Mouse (Mus musculus) lung, embryonic 16.5 days (tissue): Measurements from ENCODE around the gene Sectm1b. TPM values are rescaled to one million over a fixed set of nuclear protein-coding genes. Genes with fewer than 3 reads are reported as not detected.
"Not testable (repeated sequence)": the region's sequence is repeated elsewhere in the genome, so short reads cannot be mapped to it uniquely, and the experiment has no call there.

Source experiments
- ATAC-seq: fragments of 200-750 bp; cut with Nextera tagmentation; 2 replicates; pipeline ENCODE4 v1.8.0; 2017; ENCODE audit warnings: low read depth, mild to moderate bottlenecking, moderate library complexity
- H3K27ac ChIP-seq: fragments of 300-500 bp; sonication (generic); 2 replicates; pipeline ENCODE4 v1.5.1; 2014; ENCODE audit warnings: mild to moderate bottlenecking, control low read depth, low read length
- H3K27me3 ChIP-seq: fragments of 300-500 bp; sonication (generic); 2 replicates; pipeline ENCODE4 v1.6.1; 2014; ENCODE audit warnings: low read depth, low read length, mixed read lengths; ENCODE audit not compliant: control insufficient read depth, insufficient read depth
- H3K36me3 ChIP-seq: fragments of 300-500 bp; sonication (generic); 2 replicates; pipeline ENCODE4 v1.6.1; 2014; ENCODE audit warnings: low read length; ENCODE audit not compliant: control insufficient read depth, insufficient read depth
- H3K4me1 ChIP-seq: fragments of 300-500 bp; sonication (generic); replicated peaks from 2 replicates; pipeline ENCODE4 v1.6.1; 2014; ENCODE audit warnings: low read length, mixed read lengths; ENCODE audit not compliant: control insufficient read depth, insufficient read depth
- H3K4me2 ChIP-seq: fragments of 300-500 bp; sonication (generic); 2 replicates; pipeline ENCODE4 v1.6.1; 2014; ENCODE audit warnings: low read depth, low read length, control low read depth
- H3K4me3 ChIP-seq: fragments of 300-500 bp; sonication (generic); 2 replicates; pipeline ENCODE4 v1.5.1; 2014; ENCODE audit warnings: mild to moderate bottlenecking, low read length, control low read depth
- H3K9ac ChIP-seq: fragments of 300-500 bp; sonication (generic); 2 replicates; pipeline ENCODE4 v1.6.1; 2014; ENCODE audit warnings: low read length, control low read depth
- H3K9me3 ChIP-seq: fragments of 300-500 bp; sonication (generic); 2 replicates; pipeline ENCODE4 v1.6.1; 2016; ENCODE audit warnings: low read length; ENCODE audit not compliant: control insufficient read depth
- WGBS: fragments of 180-500 bp; shearing (Covaris S2); extraction: QIAGEN DNeasy Blood & Tissue Kit; methylation state at CpG from one replicate; pipeline ENCODE4 v1.1.7; 2014; 5-methylcytosine and 5-hydroxymethylcytosine counted together
- polyA plus RNA-seq: library from polyadenylated mRNA; unstranded; fragments of >200 nt; fragmentation: Nextera tagmentation; extraction: Ambion mirVana; gene quantifications from 2 replicates; pipeline ENCODE4 v1.2.1, GENCODE M21; 2015

Gene Sectm1b
- polyA plus RNA-seq, 1 experiment from 2014 or later, result 0.15 TPM

DNA sequence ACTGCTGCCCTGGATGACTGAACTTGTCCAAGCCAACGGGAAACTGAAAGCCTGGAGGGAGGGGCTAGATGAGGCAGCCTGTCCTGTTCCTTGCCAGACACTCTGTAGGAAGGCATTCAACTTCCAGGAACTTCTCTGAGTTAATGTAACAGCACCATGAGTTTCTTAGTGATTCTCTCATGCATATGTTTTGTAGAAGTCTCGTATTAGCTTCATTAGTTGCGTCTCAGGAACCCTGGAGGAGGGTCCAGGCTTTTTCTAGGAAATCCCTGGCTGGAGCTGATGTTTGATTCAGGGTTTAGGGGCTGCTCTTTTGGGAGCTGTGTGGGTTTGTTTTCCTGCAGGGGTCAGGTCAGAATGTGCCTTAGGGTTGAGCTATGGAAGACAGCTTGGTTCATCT, 17.8 kb upstream of the Sectm1b start, which contains the start of gene Sectm1a:
Sectm1a (minus strand) TSS at position 101 of the 400 bp plus-strand sequence.
- H3K9me3 ChIP-seq, result no peaks in the 10 kb centered on the region
- 70% methylated on average over 3 of the region's 3 CpGs for WGBS
- no peak within 1 kb of the TSS for H3K4me2 ChIP-seq
- ATAC-seq, result no peak
- no peak within 1 kb of the TSS for H3K4me3 ChIP-seq
- H3K27me3 ChIP-seq, result no peaks in the 10 kb centered on the region
- H3K36me3 ChIP-seq, result no peaks in the 10 kb centered on the region
- no peak within 1 kb of the TSS for H3K9ac ChIP-seq
- H3K27ac ChIP-seq, result no peak within 1 kb of the TSS
- H3K4me1 ChIP-seq, result no peaks in the 10 kb centered on the region

DNA sequence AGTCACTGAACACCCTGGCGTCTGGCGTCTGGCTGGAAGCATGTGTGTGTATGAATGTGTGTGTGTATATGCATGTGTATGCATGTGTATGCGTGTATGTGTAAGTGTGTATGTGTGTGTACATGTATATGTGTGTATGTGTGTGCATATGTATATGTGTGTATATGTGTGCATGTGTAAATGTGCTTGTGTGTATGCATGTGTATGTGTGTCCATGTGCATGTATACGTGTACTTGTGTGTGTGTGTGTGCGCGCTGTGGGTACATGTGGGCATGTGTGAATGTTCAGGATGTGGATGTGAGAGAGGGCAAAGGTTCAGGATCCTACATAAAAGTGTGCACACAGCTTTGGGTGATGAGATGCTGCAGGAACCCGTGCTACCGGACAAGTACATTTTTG, 17.0 kb upstream of the Sectm1b start:
- Histone ChIP-seq H3K4me1 (no peaks in the 10 kb centered on the region), H3K9me3 (no peaks in the 10 kb centered on the region), H3K9ac (no peak overlapping the region), H3K27ac (no peak overlapping the region), H3K36me3 (no peaks in the 10 kb centered on the region), H3K27me3 (no peaks in the 10 kb centered on the region), H3K4me2 (no peak overlapping the region), H3K4me3 (no peak overlapping the region)
- no peak for ATAC-seq
- 86% methylated on average over 8 of the region's 8 CpGs for WGBS

DNA sequence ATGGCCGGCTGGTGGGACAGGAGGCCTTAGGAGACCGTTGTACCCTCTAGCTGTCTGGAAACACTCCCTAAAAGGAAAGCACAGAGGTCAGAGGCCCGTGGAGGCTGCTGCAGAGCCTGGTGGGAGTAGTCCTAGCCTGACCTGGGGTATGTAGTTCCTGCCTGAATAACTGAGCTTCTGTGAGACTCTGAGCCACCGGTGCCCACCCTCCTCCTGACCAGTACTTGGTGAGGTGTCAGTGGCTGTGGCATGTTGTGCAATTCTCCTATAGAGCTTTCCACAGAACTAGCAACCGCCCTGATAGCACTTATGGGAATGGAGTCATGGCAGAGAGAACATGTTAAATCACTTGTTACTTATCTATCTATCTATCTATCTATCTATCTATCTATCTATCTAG, 12.3 kb upstream of the Sectm1b start:
- Histone ChIP-seq H3K27ac (no peak overlapping the region), H3K27me3 (no peaks in the 10 kb centered on the region), H3K4me2 (no peak overlapping the region), H3K9ac (no peak overlapping the region), H3K36me3 (no peaks in the 10 kb centered on the region), H3K4me1 (no peaks in the 10 kb centered on the region), H3K9me3 (no peaks in the 10 kb centered on the region), H3K4me3 (no peak overlapping the region)
- no peak for ATAC-seq
- WGBS, result 65% methylated on average over 5 of the region's 5 CpGs

DNA sequence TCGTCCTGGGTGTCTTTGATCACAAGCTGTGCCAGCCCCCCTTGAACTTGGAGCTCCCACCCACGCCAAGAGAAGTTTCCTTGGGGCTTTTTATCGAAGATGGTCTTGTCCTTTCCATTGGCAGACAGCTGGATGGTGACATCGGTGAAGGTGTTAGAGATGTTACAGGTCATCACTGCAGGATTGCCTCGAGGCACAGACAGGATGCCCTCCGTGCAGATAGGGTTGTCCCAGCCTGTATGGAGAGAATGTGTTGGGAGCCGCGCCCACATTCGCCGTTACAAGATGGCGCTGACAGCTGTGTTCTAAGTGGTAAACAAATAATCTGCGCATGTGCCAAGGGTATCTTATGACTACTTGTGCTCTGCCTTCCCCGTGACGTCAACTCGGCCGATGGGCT, 6.3 kb upstream of the Sectm1b start:
- not testable (repeated sequence) for H3K36me3 ChIP-seq, ATAC-seq, H3K4me3 ChIP-seq, H3K27me3 ChIP-seq, H3K4me2 ChIP-seq, H3K4me1 ChIP-seq, H3K9me3 ChIP-seq, H3K27ac ChIP-seq, H3K9ac ChIP-seq
- 90% methylated on average over 11 of the region's 16 CpGs for WGBS

DNA sequence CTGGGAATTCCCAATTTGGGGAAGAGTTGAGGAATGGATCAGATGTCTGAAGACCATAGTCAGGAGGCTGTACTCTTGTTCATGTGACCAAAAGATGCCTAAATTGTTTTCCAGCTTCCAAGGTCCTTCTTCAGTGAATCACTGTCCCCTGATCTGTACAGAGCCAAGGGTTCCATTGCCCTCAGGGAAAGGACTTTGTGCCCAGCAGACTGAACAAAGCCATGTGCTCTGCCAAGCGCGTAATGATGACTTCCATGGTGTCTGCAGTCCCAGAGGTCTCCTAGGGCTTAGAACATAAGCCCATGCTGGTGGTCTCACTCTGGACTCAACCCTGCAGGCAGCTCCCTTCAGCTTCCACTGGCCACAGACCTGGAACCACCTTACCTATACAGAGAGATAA, 4.5 kb upstream of the Sectm1b start:
- Histone ChIP-seq H3K9me3 (no peaks in the 10 kb centered on the region), H3K27ac (no peak overlapping the region), H3K4me1 (no peaks in the 10 kb centered on the region), H3K9ac (no peak overlapping the region), H3K36me3 (no peaks in the 10 kb centered on the region), H3K4me2 (no peak overlapping the region), H3K4me3 (no peak overlapping the region), H3K27me3 (no peaks in the 10 kb centered on the region; the same call in 1 of the 2 replicates)
- 93% methylated on average over 2 of the region's 2 CpGs for WGBS
- ATAC-seq, result no peak

DNA sequence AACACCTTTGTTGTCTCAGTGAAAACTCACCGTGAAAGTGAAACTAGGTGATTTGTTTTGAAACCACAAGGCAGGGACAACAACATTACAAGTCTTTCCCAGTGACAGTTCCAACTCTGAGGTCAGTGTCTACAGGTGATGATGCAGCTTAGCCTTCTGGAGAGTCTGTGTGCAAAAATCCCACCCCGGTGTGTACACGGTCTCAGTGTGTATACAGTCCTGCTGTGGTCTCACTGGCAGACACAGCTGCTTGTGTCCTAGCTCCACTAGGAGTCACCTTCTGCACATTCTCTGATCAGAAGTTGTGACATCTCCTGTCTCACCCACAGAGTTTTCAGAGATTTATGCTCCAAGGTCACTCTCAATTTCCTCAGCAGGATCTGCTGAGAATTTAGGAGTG, 828 bp upstream of the Sectm1b start:
- Histone ChIP-seq H3K36me3 (no peaks in the 10 kb centered on the region), H3K4me1 (0 out of 2 replicates have a peak, but pooled peaks cover 2% of the 10 kb centered on the region), H3K27me3 (no peaks in the 10 kb centered on the region; the same call in 1 of the 2 replicates), H3K4me2 (no peak overlapping the region), H3K9ac (no peak overlapping the region), H3K4me3 (no peak overlapping the region), H3K9me3 (no peaks in the 10 kb centered on the region), H3K27ac (no peak overlapping the region)
- 64% methylated on average over 3 of the region's 3 CpGs for WGBS
- ATAC-seq, result no peak

DNA sequence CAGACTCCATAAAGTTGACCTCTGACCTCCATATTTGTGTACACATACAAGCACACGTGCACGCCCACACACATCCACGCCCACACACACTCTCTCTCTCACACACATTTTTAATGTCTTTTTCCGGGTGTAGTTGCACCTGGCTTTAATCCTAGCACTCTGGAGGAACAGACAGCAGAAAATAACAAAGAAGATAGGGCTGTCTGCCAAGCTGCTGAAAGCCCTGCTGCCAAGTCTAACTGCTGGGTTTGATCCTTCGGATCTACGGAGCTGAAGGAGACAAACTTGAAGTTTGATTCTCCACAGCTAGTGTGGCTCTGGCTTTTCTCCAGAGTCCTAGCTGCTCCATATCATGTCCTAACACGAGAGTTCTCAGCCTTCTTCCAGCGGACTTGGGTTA, 1.8 kb downstream of the Sectm1b start:
- Histone ChIP-seq H3K9ac (no peak overlapping the region), H3K4me3 (no peak overlapping the region), H3K4me1 (0 out of 2 replicates have a peak, but pooled peaks cover 2% of the 10 kb centered on the region), H3K36me3 (no peaks in the 10 kb centered on the region), H3K4me2 (no peak overlapping the region), H3K27ac (no peak overlapping the region), H3K27me3 (no peaks in the 10 kb centered on the region), H3K9me3 (no peaks in the 10 kb centered on the region)
- peak; percentile 24; the same call in 1 of the 2 replicates for ATAC-seq
- WGBS, result 42% methylated on average over 8 of the region's 8 CpGs

DNA sequence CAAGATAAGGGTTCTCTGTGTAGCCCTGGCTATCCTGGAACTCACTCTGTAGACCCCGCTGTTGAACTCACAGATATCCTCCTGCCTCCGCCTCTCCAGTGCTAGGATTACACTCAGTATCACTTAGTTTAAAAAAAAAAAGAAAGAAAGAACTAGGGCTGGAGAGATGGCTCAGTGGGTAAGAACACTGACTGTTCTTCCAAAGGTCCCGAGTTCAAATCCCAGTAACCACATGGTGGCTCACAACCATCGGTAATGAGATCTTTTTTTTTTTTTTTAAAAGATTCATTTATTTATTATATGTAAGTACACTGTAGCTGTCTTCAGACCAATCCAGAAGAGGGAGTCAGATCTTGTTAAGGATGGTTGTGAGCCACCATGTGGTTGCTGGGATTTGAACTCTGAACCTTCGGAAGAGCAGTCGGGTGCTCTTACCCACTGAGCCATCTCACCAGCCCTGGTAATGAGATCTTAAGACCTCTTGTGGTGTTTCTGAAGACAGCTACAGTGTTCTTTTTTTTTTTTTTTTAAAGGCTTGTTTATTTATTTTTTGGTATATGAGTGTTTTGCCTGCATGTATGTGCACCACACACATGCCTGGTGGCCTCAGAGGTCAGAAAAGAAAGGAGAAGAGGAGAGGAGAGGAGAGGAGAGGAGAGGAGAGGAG, 2.8 kb downstream of the Sectm1b start:
- H3K9me3 ChIP-seq, H3K4me3 ChIP-seq, H3K27ac ChIP-seq, H3K4me2 ChIP-seq, H3K4me1 ChIP-seq, H3K36me3 ChIP-seq, H3K9ac ChIP-seq, H3K27me3 ChIP-seq, ATAC-seq: not testable (repeated sequence)
- WGBS, result 92% methylated on average over 6 of the region's 6 CpGs

DNA sequence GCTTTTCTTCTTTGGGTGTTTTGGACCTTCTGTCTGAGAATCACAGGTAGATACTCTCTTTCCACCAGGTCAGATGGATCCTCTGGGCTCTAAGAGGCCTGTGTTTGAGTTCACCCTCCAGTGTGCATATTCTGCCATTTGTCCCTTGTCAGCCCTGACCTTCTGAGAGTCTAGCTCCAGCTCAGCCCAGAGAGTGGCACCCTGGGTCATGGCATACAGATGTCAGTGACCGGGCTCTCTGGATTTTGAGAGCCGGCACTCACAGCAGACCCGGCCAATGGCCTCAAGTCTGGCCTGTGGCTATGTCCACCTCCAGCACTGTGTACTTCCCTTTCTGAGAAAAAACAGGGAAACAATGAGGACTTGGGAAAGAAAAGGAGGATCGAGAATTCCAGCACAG, 3.9 kb downstream of the Sectm1b start:
- no peak overlapping the region for H3K4me3 ChIP-seq
- no peak overlapping the region for H3K27ac ChIP-seq
- H3K9me3 ChIP-seq, result no peaks in the 10 kb centered on the region
- no peaks in the 10 kb centered on the region for H3K36me3 ChIP-seq
- no peak overlapping the region for H3K9ac ChIP-seq
- ATAC-seq, result no peak
- H3K4me1 ChIP-seq, result peaks cover 8% of the 10 kb centered on the region
- no peaks in the 10 kb centered on the region for H3K27me3 ChIP-seq
- WGBS, result 79% methylated on average over 4 of the region's 4 CpGs
- no peak overlapping the region for H3K4me2 ChIP-seq

DNA sequence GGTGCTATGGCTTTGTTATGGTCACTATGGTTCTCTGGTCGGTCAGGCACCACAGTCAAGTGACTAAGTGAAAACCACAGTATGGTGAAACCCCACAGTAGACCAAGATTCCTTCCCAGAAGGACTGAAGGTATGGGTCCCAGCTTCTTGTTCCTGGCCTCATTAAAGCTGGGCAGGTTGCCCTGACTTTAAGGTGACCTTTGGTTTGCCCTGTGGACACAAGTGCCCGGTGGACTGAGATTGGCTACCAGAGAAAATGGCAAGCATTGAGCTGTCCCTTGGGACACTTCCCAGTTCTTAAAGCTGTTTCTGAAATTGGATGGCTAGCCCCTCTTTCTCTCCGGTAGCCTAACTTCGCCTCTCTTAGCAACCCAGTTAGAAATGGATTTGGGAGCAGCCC, 4.4 kb downstream of the Sectm1b start:
- H3K9ac ChIP-seq, result no peak overlapping the region
- H3K4me2 ChIP-seq, result no peak overlapping the region
- H3K4me1 ChIP-seq, result peaks cover 8% of the 10 kb centered on the region
- 91% methylated on average over 4 of the region's 4 CpGs for WGBS
- no peak overlapping the region for H3K4me3 ChIP-seq
- H3K27ac ChIP-seq, result no peak overlapping the region
- no peaks in the 10 kb centered on the region for H3K36me3 ChIP-seq
- ATAC-seq, result no peak
- no peaks in the 10 kb centered on the region for H3K9me3 ChIP-seq
- no peaks in the 10 kb centered on the region for H3K27me3 ChIP-seq
